Mouse (Mus musculus) midbrain, embryonic 14.5 days (tissue): ENCODE data around the gene Pde4d. TPM values are rescaled to one million over a fixed set of nuclear protein-coding genes. Genes with fewer than 3 reads are reported as not detected.

Experiments used
- ATAC-seq: fragments of 200-750 bp; cut with Nextera tagmentation; 2 replicates; pipeline ENCODE4 v1.8.0; 2017; ENCODE audit warnings: moderate number of reproducible peaks, moderate library complexity; ENCODE audit not compliant: low FRiP score, low TSS enrichment
- DNase-seq: peaks from one replicate; pipeline ENCODE4 v3.0.0-alpha.2; 2015
- H3K27ac ChIP-seq: fragments of 300-500 bp; sonication (generic); replicated peaks from 2 replicates; pipeline ENCODE4 v1.5.1; 2014; ENCODE audit warnings: mild to moderate bottlenecking, low read depth, low read length, moderate library complexity
- H3K27me3 ChIP-seq: fragments of 300-500 bp; sonication (generic); 2 replicates; pipeline ENCODE4 v1.6.1; 2014; ENCODE audit warnings: low read length, control low read depth, mixed read lengths; ENCODE audit not compliant: control insufficient read depth, insufficient read depth
- H3K36me3 ChIP-seq: fragments of 300-500 bp; sonication (generic); 2 replicates; pipeline ENCODE4 v1.6.1; 2014; ENCODE audit warnings: low read length, control low read depth; ENCODE audit not compliant: control insufficient read depth, insufficient read depth
- H3K4me1 ChIP-seq: fragments of 300-500 bp; sonication (generic); 2 replicates; pipeline ENCODE4 v1.6.1; 2014; ENCODE audit warnings: mild to moderate bottlenecking, antibody characterized with exemption, low read length, control low read depth; ENCODE audit not compliant: control insufficient read depth, insufficient read depth
- H3K4me2 ChIP-seq: fragments of 300-500 bp; sonication (generic); 2 replicates; pipeline ENCODE4 v1.6.1; 2014; ENCODE audit warnings: mild to moderate bottlenecking, low read length, moderate library complexity
- H3K4me3 ChIP-seq: fragments of 300-500 bp; sonication (generic); replicated peaks from 2 replicates; pipeline ENCODE4 v1.5.1; 2014; ENCODE audit warnings: low read depth, low read length
- H3K9ac ChIP-seq: fragments of 300-500 bp; sonication (generic); replicated peaks from 2 replicates; pipeline ENCODE4 v1.6.1; 2014; ENCODE audit warnings: mild to moderate bottlenecking, low read length, moderate library complexity
- H3K9me3 ChIP-seq: fragments of 300-500 bp; sonication (generic); 2 replicates; pipeline ENCODE4 v1.6.1; 2016; ENCODE audit warnings: low read length, control low read depth, mixed read lengths; ENCODE audit not compliant: control insufficient read depth
- WGBS: fragments of 180-500 bp; shearing (Covaris S2); extraction: QIAGEN DNeasy Blood & Tissue Kit; methylation state at CpG from one replicate; pipeline ENCODE4 v1.1.7; 2014; 5-methylcytosine and 5-hydroxymethylcytosine counted together
- polyA plus RNA-seq: library from polyadenylated mRNA; unstranded; fragments of >200 nt; fragmentation: Nextera tagmentation; extraction: Ambion mirVana; gene quantifications from 2 replicates; pipeline ENCODE4 v1.2.1, GENCODE M21; 2014

Gene Pde4d
- polyA plus RNA-seq, 1 experiment from 2014 or later, result 27.1 TPM

GRCm38 (mm10) chr13:109209413-109209812 is 759.7 kb downstream of the Pde4d start:
- H3K9ac ChIP-seq, result no peak overlapping the region
- no peak overlapping the region for H3K4me2 ChIP-seq
- WGBS, result 83% methylated on average over 6 of the region's 6 CpGs

GRCm38 (mm10) chr13:109210403-109210802 is 760.7 kb downstream of the Pde4d start:
- Histone ChIP-seq H3K36me3 (no peaks in the 10 kb centered on the region), H3K27me3 (no peaks in the 10 kb centered on the region), H3K27ac (no peak overlapping the region), H3K4me3 (no peak overlapping the region), H3K4me2 (no peak overlapping the region), H3K4me1 (no peaks in the 10 kb centered on the region), H3K9ac (no peak overlapping the region), H3K9me3 (no peaks in the 10 kb centered on the region)
- ATAC-seq (no peak), DNase-seq (peak; percentile 92)
- 3% methylated on average over 4 of the region's 4 CpGs for WGBS

More at GRCm38 (mm10) chr13:109209413-109209812, 759.7 kb downstream of the Pde4d start:
- ATAC-seq (no peak), DNase-seq (no peak)
- Histone ChIP-seq H3K4me3 (no peak overlapping the region), H3K9me3 (no peaks in the 10 kb centered on the region), H3K36me3 (no peaks in the 10 kb centered on the region), H3K27ac (no peak overlapping the region), H3K4me1 (no peaks in the 10 kb centered on the region), H3K27me3 (no peaks in the 10 kb centered on the region)

- no peaks in the 10 kb centered on the region for H3K27me3 ChIP-seq
- ATAC-seq (no peak), DNase-seq (no peak)
- H3K9ac ChIP-seq, result no peak overlapping the region
- no peak overlapping the region for H3K27ac ChIP-seq
- no peaks in the 10 kb centered on the region for H3K36me3 ChIP-seq
- no peak overlapping the region for H3K4me3 ChIP-seq
- H3K4me1 ChIP-seq, result no peaks in the 10 kb centered on the region
- no peak overlapping the region for H3K4me2 ChIP-seq
- WGBS, result 72% methylated on average over 8 of the region's 8 CpGs
- H3K9me3 ChIP-seq, result no peaks in the 10 kb centered on the region
Measured at GRCm38 (mm10) chr13:109211471-109211870, 761.7 kb downstream of the Pde4d start.

- no peak for DNase-seq
- no peak for ATAC-seq
- Histone ChIP-seq H3K9me3 (no peaks in the 10 kb centered on the region), H3K4me2 (0 out of 2 replicates have a peak overlapping the region, but pooled peaks have one; percentile 8), H3K4me3 (no peak overlapping the region), H3K27ac (no peak overlapping the region), H3K4me1 (no peaks in the 10 kb centered on the region), H3K36me3 (no peaks in the 10 kb centered on the region), H3K9ac (no peak overlapping the region), H3K27me3 (no peaks in the 10 kb centered on the region)
- 62% methylated on average over 16 of the region's 16 CpGs for WGBS
Measured at GRCm38 (mm10) chr13:109211941-109212487, 762.3 kb downstream of the Pde4d start.

GRCm38 (mm10) chr13:109212788-109213473 is 763.2 kb downstream of the Pde4d start:
- H3K27ac ChIP-seq, result no peak overlapping the region
- ATAC-seq, result no peak; the same call in 1 of the 2 replicates
- no peaks in the 10 kb centered on the region for H3K36me3 ChIP-seq
- DNase-seq, result peak; percentile 84
- H3K9me3 ChIP-seq, result no peaks in the 10 kb centered on the region
- no peaks in the 10 kb centered on the region for H3K4me1 ChIP-seq
- no peak overlapping the region for H3K4me3 ChIP-seq
- H3K9ac ChIP-seq, result no peak overlapping the region
- WGBS, result 29% methylated on average over 12 of the region's 13 CpGs
- peak overlapping the region; percentile 31 for H3K4me2 ChIP-seq
- H3K27me3 ChIP-seq, result no peaks in the 10 kb centered on the region

GRCm38 (mm10) chr13:109219019-109219725 is 769.4 kb downstream of the Pde4d start:
- Histone ChIP-seq H3K4me1 (no peaks in the 10 kb centered on the region), H3K9ac (no peak overlapping the region), H3K4me2 (no peak overlapping the region), H3K9me3 (no peaks in the 10 kb centered on the region), H3K36me3 (no peaks in the 10 kb centered on the region), H3K27me3 (no peaks in the 10 kb centered on the region), H3K27ac (no peak overlapping the region), H3K4me3 (no peak overlapping the region)
- DNase-seq (no peak), ATAC-seq (no peak)
- WGBS, result 92% methylated on average over 8 of the region's 8 CpGs

GRCm38 (mm10) chr13:109228967-109229617 is 779.3 kb downstream of the Pde4d start:
- H3K9ac ChIP-seq, result no peak overlapping the region
- no peaks in the 10 kb centered on the region for H3K27me3 ChIP-seq
- no peak overlapping the region for H3K27ac ChIP-seq
- H3K4me1 ChIP-seq, result no peaks in the 10 kb centered on the region
- no peak for ATAC-seq
- H3K4me2 ChIP-seq, result peak overlapping the region; percentile 31
- DNase-seq, result peak; percentile 85
- no peaks in the 10 kb centered on the region for H3K9me3 ChIP-seq
- no peaks in the 10 kb centered on the region for H3K36me3 ChIP-seq
- no peak overlapping the region for H3K4me3 ChIP-seq
- 29% methylated on average over 8 of the region's 8 CpGs for WGBS

GRCm38 (mm10) chr13:109229618-109230334 is 780.0 kb downstream of the Pde4d start:
- DNase-seq, result no peak
- H3K27ac ChIP-seq, result no peak overlapping the region
- H3K27me3 ChIP-seq, result no peaks in the 10 kb centered on the region
- H3K9ac ChIP-seq, result no peak overlapping the region
- peak overlapping the region; percentile 31 for H3K4me2 ChIP-seq
- H3K9me3 ChIP-seq, result no peaks in the 10 kb centered on the region
- no peaks in the 10 kb centered on the region for H3K4me1 ChIP-seq
- ATAC-seq, result no peak
- no peaks in the 10 kb centered on the region for H3K36me3 ChIP-seq
- WGBS, result 78% methylated on average over 17 of the region's 17 CpGs
- no peak overlapping the region for H3K4me3 ChIP-seq
